Mouse (Mus musculus): ENCODE measurements around the gene Timp1. TPM values are rescaled to one million over a fixed set of nuclear protein-coding genes. Genes with fewer than 3 reads are reported as not detected.

The Timp1 gene
- 25.2 and 25.6 TPM in 2 replicates for polyA plus RNA-seq (2015; fragmentation: Nextera tagmentation; extraction: Ambion mirVana)

DNA sequence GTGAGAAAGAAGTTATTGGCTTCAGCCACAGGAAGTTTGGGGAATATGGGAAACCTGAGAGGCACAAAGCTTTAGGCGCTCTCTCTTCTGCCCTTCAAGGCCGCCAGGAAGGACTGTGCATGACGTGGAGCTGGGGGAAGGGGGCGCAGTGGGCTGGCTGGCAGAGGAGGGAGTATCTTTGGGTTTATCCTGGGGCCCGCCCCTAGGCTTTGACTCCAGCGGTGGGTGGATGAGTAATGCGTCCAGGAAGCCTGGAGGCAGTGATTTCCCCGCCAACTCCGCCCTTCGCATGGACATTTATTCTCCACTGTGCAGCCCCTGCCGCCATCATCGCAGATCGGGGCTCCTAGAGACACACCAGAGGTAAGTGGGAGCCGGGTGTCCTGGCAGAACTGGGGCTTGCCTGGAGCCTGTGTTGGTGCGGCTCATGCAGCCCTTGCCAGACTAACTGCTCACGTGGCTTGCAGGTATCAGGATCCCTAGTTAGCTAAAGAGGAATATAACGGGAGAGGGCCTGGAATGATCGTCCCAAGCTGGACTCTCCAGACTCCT, at the start of gene Timp1:
Gene Timp1, plus strand, starts transcription at position 205 of the 552 bp plus-strand sequence.
- no peaks in the 10 kb centered on the region for H3K27me3 ChIP-seq
- H3K4me1 ChIP-seq (replicated peaks) = no peaks in the 10 kb centered on the region
- ATAC-seq (replicated peaks; ENCODE audit: insufficient number of reproducible peaks, insufficient read depth, low FRiP score, low read depth) = peak; percentile 91
- H3K4me3 ChIP-seq = peak within 1 kb of the TSS; percentile 48
- peak within 1 kb of the TSS; percentile 47; the same call in 1 of the 2 replicates for H3K9ac ChIP-seq
- 13% methylated on average over 18 of the region's 18 CpGs for WGBS
- no peaks in the 10 kb centered on the region for H3K9me3 ChIP-seq (replicated peaks)
- peak within 1 kb of the TSS; percentile 54; the same call in 1 of the 2 replicates for H3K27ac ChIP-seq
- H3K36me3 ChIP-seq = no peaks in the 10 kb centered on the region
- H3K4me2 ChIP-seq = peak within 1 kb of the TSS; percentile 65

DNA sequence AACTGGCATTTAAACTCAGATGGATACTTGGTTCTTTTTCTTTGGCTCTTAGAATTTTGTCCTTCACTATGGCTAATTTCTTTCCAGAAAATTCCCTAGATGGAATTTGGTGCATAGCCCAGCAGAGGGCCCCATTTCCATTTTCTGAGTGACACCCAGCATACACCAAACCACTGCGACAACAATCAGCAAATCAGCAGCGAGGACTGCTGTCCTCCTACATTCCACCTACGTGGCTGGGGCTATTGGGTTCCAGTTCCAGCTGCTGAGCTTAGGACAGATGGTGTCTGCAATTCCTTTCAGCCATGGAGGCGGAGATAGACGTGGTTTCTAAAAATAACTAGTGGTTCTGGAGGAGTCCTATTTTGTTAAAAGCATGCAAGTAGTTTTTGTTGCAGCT, 41.0 kb upstream of the Timp1 start:
- Histone ChIP-seq H3K4me1 (replicated peaks) (no peaks in the 10 kb centered on the region), H3K9ac (no peak overlapping the region), H3K4me2 (no peak overlapping the region), H3K27me3 (no peaks in the 10 kb centered on the region), H3K27ac (0 out of 2 replicates have a peak overlapping the region, but pooled peaks have one; percentile 16), H3K36me3 (no peaks in the 10 kb centered on the region), H3K9me3 (replicated peaks) (no peaks in the 10 kb centered on the region), H3K4me3 (no peak overlapping the region)
- 13% methylated on average over 5 of the region's 5 CpGs for WGBS
- ATAC-seq (replicated peaks; ENCODE audit: insufficient number of reproducible peaks, insufficient read depth, low FRiP score, low read depth) = peak; percentile 77

DNA sequence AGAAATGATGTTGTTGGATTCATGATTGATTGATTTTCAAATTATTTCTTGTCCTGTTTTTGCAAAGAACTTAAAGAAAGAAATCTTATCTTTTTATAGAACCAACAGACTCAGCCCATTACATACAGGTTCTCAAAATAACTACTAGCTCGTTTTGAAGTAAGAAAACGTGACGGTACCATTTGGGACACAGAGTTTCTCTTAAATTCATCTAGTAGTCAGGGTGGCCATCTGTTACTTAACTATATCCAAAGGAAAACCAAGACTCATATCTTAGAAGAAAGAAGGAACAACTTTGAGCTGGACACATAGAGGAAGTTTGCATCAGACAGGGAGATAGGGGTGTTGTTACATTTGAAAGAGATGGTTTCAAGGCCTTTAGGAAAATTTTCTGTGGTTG, 22.7 kb upstream of the Timp1 start:
- Histone ChIP-seq H3K9me3 (replicated peaks) (no peaks in the 10 kb centered on the region), H3K4me2 (no peak overlapping the region), H3K36me3 (0 out of 2 replicates have a peak, but pooled peaks cover 12% of the 10 kb centered on the region), H3K9ac (no peak overlapping the region), H3K27ac (no peak overlapping the region), H3K4me1 (replicated peaks) (peaks cover 3% of the 10 kb centered on the region; the same call in 1 of the 2 replicates), H3K4me3 (no peak overlapping the region), H3K27me3 (no peaks in the 10 kb centered on the region)
- WGBS = 66% methylated on average over 3 of the region's 3 CpGs
- no peak for ATAC-seq (replicated peaks; ENCODE audit: insufficient number of reproducible peaks, insufficient read depth, low FRiP score, low read depth)

DNA sequence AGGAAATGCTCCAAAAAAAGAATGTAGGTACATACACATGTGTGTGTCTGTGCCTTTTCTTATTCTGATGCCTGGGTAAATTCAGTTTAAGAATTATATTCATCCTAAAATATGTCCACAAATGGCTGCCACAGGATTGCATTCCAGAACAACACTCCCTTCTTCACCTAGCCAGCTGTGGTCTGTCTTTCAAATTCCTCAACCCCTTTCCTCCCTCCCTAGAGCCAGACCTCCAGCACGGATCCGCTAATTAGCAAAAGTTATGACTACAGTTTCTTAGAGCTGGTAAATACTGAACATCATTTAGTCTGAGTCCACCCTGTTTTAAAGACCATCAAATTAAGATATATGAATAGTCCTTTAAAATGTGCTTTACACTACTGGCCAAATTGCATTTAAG, 22.1 kb upstream of the Timp1 start:
- 23% methylated on average over 2 of the region's 2 CpGs for WGBS
- no peaks in the 10 kb centered on the region for H3K9me3 ChIP-seq (replicated peaks)
- H3K4me2 ChIP-seq = peak overlapping the region; percentile 52
- H3K27ac ChIP-seq = 0 out of 2 replicates have a peak overlapping the region, but pooled peaks have one; percentile 33
- 0 out of 2 replicates have a peak, but pooled peaks cover 12% of the 10 kb centered on the region for H3K36me3 ChIP-seq
- no peak overlapping the region for H3K9ac ChIP-seq
- ATAC-seq (replicated peaks; ENCODE audit: insufficient number of reproducible peaks, insufficient read depth, low FRiP score, low read depth) = no peak
- peaks cover 3% of the 10 kb centered on the region; the same call in 1 of the 2 replicates for H3K4me1 ChIP-seq (replicated peaks)
- H3K4me3 ChIP-seq = peak overlapping the region; percentile 72
- H3K27me3 ChIP-seq = no peaks in the 10 kb centered on the region

DNA sequence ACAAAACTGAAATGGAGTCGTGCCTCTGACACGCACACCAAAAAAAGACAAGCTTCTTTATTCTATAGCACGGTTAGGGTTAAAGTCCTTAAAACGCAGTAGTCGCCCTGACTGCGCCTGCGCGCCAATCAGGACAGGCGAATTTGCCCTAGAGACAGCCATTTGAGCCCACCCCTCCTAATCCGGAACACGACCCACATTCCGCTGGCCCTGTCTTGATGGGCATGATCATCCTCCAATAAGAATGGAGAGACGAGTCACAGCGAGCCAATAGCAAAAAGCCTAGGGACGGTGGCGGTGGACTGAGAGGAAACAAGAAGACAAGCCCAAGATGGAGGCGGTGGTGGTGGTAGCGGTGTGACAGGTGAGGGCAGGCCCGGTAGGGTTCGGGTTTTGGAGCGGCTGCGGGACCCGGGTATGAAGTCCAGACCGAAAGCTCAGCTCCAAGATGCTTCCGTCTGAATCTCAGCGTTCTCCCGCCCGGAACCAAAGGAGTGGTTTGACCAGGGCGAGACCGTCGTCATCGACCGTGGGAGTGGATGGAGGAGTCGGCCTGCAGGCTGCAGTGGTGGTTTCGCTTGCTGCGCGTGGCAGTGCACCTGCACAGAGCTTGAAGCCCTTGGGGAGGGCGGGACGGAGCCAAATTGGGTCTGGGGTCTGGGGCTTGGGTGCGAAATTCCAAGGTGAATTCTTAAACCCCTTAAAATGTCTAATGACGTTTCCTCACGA, 21.5 kb upstream of the Timp1 start:
- H3K9me3 ChIP-seq (replicated peaks) = no peaks in the 10 kb centered on the region
- H3K27ac ChIP-seq = peak overlapping the region; percentile 53
- 11% methylated on average over 42 of the region's 42 CpGs for WGBS
- peaks cover 3% of the 10 kb centered on the region; the same call in 1 of the 2 replicates for H3K4me1 ChIP-seq (replicated peaks)
- peak overlapping the region; percentile 55 for H3K4me2 ChIP-seq
- no peaks in the 10 kb centered on the region for H3K27me3 ChIP-seq
- H3K9ac ChIP-seq = peak overlapping the region; percentile 66
- H3K4me3 ChIP-seq = peak overlapping the region; percentile 72
- ATAC-seq (replicated peaks; ENCODE audit: insufficient number of reproducible peaks, insufficient read depth, low FRiP score, low read depth) = peak; percentile 96
- H3K36me3 ChIP-seq = peaks cover 18% of the 10 kb centered on the region

DNA sequence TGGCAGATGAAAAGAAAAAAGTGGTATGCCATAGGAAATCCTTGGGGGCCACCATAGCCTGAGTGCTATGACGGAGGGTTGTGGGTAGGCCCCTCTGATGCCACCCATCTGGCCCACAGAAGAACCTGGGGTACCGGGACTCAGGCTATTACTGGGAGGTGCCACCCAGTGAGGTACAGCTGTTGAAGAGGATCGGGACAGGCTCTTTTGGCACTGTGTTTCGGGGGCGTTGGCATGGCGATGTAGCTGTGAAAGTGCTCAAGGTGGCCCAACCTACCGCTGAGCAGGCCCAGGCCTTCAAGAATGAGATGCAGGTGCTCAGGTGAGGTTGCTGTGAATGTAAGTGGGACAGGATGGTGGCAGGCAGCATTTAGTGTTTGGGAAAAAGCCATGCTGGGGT, 16.2 kb upstream of the Timp1 start:
- H3K36me3 ChIP-seq = peaks cover 24% of the 10 kb centered on the region

DNA sequence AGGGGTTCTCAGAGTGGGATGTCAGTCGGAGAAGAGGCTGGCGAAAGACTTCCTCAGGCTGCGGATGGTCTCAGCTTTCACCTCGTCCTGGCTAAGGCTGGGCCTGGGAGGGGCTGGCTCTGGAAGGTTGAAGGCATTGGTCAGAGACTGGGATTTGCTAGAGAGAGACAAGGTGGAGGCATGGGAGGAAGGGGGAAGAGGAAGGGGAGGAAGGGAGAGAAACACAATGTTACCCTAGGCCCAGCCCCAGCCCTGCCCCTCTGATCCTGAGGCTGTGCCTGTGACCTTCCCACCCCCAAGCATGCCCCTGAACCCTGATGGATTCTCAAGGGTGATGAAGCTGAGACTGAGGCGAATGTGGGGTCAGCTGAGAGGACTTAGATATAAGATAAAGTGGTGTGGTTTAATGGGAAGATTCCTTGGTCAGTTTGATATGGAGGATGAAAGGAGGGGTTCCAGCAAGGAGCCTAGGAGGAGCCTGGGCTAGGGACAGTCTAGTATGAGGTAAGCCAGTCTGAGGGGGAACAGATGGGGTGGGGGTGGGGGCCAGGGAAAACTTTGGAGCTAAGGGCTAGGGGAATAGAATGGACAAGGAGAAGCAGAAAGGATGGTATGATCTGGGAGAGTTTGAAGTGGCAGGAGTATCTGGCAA, 8.4 kb upstream of the Timp1 start:
- Histone ChIP-seq H3K9me3 (replicated peaks) (no peaks in the 10 kb centered on the region), H3K36me3 (no peaks in the 10 kb centered on the region; the same call in 1 of the 2 replicates), H3K9ac (no peak overlapping the region), H3K27ac (no peak overlapping the region), H3K27me3 (no peaks in the 10 kb centered on the region), H3K4me2 (no peak overlapping the region), H3K4me3 (no peak overlapping the region), H3K4me1 (replicated peaks) (peaks cover 15% of the 10 kb centered on the region)
- WGBS = 39% methylated on average over 5 of the region's 5 CpGs
- ATAC-seq (replicated peaks; ENCODE audit: insufficient number of reproducible peaks, insufficient read depth, low FRiP score, low read depth) = no peak

More for the DNA sequence above, 16.2 kb upstream of the Timp1 start:
- WGBS = 90% methylated on average over 7 of the region's 7 CpGs
- no peak overlapping the region for H3K27ac ChIP-seq
- H3K27me3 ChIP-seq = no peaks in the 10 kb centered on the region
- H3K4me1 ChIP-seq (replicated peaks) = peaks cover 3% of the 10 kb centered on the region; the same call in 1 of the 2 replicates
- no peak for ATAC-seq (replicated peaks; ENCODE audit: insufficient number of reproducible peaks, insufficient read depth, low FRiP score, low read depth)
- H3K4me2 ChIP-seq = no peak overlapping the region
- H3K9me3 ChIP-seq (replicated peaks) = no peaks in the 10 kb centered on the region
- no peak overlapping the region for H3K4me3 ChIP-seq
- H3K9ac ChIP-seq = no peak overlapping the region

DNA sequence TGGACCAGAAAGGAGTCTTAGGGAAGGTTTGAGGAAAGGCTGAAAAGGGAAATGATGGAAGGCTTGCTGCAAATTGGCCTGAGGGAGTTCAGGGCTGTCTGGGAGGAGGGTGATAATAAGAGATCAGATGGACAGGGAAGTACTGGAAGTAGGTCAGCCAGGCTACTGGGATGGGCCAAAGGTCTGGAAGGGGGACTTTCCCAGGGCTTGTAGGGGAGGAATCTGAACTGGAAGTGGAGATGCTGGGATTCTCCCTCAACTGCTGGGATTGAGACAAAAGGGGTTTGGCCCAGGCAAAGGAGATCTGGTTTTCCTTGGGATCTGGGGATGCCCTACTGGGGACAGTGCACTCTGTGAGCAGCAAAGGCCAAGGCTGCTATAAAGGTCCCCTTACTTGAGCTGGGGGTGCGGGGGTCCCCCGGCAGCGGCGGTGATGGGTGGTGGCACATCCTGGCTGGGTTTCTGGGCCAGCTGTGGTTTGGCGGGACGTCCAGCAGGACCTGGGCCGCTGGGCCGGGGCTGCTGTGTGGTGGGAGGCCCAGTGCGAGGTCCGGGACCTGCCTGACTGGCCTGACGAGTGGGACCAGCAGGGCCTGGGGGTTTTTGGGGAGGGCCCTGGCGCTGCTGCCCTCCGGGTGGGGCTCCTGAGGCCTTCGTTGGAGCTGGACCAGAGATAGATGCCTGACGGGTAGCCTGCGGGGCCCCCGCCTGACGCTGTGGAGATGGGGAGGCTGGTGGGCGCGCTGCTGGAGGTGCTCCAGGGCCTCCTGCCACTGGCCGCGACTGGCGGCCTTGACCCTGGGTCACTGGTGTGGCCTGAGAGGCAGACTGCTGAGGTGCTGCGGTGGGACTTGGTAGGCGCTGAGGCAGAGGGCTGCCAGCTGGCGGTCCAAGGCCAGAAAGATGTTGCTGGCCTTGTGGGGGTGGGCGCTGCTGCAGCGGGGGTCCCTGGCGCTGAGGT, 7.6 kb upstream of the Timp1 start:
- no peak overlapping the region for H3K9ac ChIP-seq
- H3K27me3 ChIP-seq = no peaks in the 10 kb centered on the region
- H3K4me1 ChIP-seq (replicated peaks) = peaks cover 15% of the 10 kb centered on the region
- H3K9me3 ChIP-seq (replicated peaks) = no peaks in the 10 kb centered on the region
- no peak overlapping the region for H3K4me3 ChIP-seq
- ATAC-seq (replicated peaks; ENCODE audit: insufficient number of reproducible peaks, insufficient read depth, low FRiP score, low read depth) = no peak
- no peaks in the 10 kb centered on the region for H3K36me3 ChIP-seq
- peak overlapping the region; percentile 24; the same call in 1 of the 2 replicates for H3K27ac ChIP-seq
- peak overlapping the region; percentile 43 for H3K4me2 ChIP-seq
- WGBS = 40% methylated on average over 29 of the region's 29 CpGs

DNA sequence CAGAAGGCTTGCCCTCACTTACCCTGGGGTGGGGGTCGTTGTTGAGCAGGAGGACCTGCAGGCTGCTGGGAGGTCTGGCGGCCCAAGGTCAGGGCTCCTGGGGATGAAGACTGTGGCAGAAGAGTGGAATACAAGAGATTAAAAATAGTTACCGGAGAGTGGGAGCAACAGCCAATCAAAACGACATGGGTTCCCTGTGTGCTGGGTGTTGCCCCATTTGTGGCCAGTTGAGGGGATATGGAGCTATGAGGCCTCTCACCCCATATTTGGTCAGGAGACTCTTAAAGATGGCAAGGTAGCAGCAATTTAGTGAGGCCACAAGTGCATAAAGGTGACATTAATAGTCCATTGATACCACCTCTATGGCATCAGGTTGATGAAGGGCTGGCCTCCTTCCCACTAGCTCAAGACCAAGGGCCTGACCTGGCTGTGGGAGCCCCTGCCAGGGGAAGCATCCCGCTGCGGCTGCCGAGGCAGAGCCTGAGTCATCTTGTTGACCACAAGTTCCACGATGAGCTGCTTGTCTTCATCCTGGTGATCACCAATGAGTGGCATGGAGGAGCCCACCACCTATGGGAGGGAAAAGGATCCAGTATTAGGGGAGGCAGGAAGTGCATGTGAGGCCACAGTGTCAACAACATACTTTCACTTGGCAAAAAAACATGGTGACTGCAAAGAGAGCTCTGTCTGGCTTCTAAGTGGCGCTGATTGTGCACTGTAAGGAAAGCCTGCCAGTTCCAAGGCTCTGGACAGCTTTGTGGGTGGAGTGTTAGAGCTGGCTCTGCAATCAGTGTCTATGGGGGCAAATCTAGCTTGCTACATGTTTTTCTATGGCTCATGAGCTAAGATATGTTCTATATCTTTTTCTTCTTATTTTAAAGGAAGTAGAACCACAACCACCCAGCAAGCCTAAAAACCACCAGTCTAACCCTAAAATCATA, 6.5 kb upstream of the Timp1 start:
- WGBS = 59% methylated on average over 9 of the region's 9 CpGs
- H3K27ac ChIP-seq = no peak overlapping the region
- ATAC-seq (replicated peaks; ENCODE audit: insufficient number of reproducible peaks, insufficient read depth, low FRiP score, low read depth) = no peak
- H3K36me3 ChIP-seq = no peaks in the 10 kb centered on the region
- H3K4me3 ChIP-seq = no peak overlapping the region
- H3K27me3 ChIP-seq = no peaks in the 10 kb centered on the region
- no peak overlapping the region for H3K9ac ChIP-seq
- H3K4me1 ChIP-seq (replicated peaks) = peaks cover 15% of the 10 kb centered on the region
- H3K9me3 ChIP-seq (replicated peaks) = no peaks in the 10 kb centered on the region
- H3K4me2 ChIP-seq = peak overlapping the region; percentile 43; the same call in 1 of the 2 replicates

DNA sequence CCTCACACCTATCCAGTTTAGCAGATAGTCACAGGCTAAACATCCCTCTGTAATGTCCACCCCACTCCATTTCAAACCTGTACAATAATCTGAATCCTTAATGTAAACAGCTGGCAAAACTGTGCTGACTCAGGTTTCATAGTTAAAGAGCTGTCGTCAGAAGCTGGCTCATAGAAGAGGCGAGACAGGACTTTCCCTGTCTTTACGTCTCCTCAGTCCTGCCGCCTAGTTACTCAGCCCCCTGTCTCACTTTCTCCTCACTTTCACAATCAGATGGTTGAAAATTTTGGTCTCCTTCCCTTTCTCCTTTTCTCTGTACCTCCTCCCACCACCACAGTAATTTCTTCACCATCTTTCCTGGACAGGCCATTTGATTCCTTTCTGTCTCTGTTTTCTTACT, 1.9 kb upstream of the Timp1 start:
- 45% methylated on average over 4 of the region's 4 CpGs for WGBS
- Histone ChIP-seq H3K4me3 (no peak overlapping the region), H3K4me1 (replicated peaks) (peaks cover 4% of the 10 kb centered on the region), H3K4me2 (no peak overlapping the region), H3K27me3 (no peaks in the 10 kb centered on the region), H3K36me3 (no peaks in the 10 kb centered on the region), H3K9me3 (replicated peaks) (no peaks in the 10 kb centered on the region), H3K9ac (no peak overlapping the region), H3K27ac (no peak overlapping the region)
- ATAC-seq (replicated peaks; ENCODE audit: insufficient number of reproducible peaks, insufficient read depth, low FRiP score, low read depth) = no peak
